In genomic region chr2:60880789-60881570, GRCm38 (mm10) we compare ENCODE assay signal across 8 mouse cellular contexts.
DNase-seq lines count a peak whose midpoint lies in the region; ATAC-seq lines count a peak whose summit lies in the region.

No protein-coding gene starts in this region.

- no peak overlapping the region for H3K27ac ChIP-seq in forebrain, embryonic 11.5 days (ENCODE audit: low read depth, low read length)
- H3K27ac ChIP-seq in lung, embryonic 16.5 days (ENCODE audit: low read length): peak overlapping the region; percentile 95

- H3K9me3 ChIP-seq in forebrain, embryonic 11.5 days (ENCODE audit: control insufficient read depth, low read length): no peaks in the 10 kb centered on the region
- H3K9me3 ChIP-seq in lung, embryonic 16.5 days (ENCODE audit: control insufficient read depth, low read length): no peaks in the 10 kb centered on the region

- peaks cover 2% of the 10 kb centered on the region; the same call in 1 of the 2 replicates for H3K4me1 ChIP-seq in forebrain, embryonic 11.5 days (replicated peaks; ENCODE audit: control insufficient read depth, insufficient read depth, low read length)
- peaks cover 64% of the 10 kb centered on the region for H3K4me1 ChIP-seq in lung, embryonic 16.5 days (replicated peaks; ENCODE audit: control insufficient read depth, insufficient read depth, low read length)

- ATAC-seq in forebrain, embryonic 11.5 days (replicated peaks; ENCODE audit: low FRiP score): peak; percentile 77
- peak; percentile 94 for ATAC-seq in lung, embryonic 16.5 days (ENCODE audit: low read depth)

- peaks cover 66% of the 10 kb centered on the region for H3K27me3 ChIP-seq in forebrain, embryonic 11.5 days (ENCODE audit: control insufficient read depth, insufficient read depth, low read length)
- no peaks in the 10 kb centered on the region for H3K27me3 ChIP-seq in lung, embryonic 16.5 days (ENCODE audit: control insufficient read depth, insufficient read depth, low read depth, low read length)

- H3K36me3 ChIP-seq in forebrain, embryonic 11.5 days (ENCODE audit: control insufficient read depth, insufficient read depth, low read length): no peaks in the 10 kb centered on the region
- H3K36me3 ChIP-seq in lung, embryonic 16.5 days (ENCODE audit: control insufficient read depth, insufficient read depth, low read length): no peaks in the 10 kb centered on the region

- peak overlapping the region; percentile 100 for H3K4me2 ChIP-seq in forebrain, embryonic 11.5 days (ENCODE audit: low read depth, low read length, severe bottlenecking)
- peak overlapping the region; percentile 83 for H3K4me2 ChIP-seq in lung, embryonic 16.5 days (ENCODE audit: low read depth, low read length)

- intact Hi-C loops in heart, postnatal 10 days (cut with DNase I): loop anchor here (2.0 to 5.0 kb wide), 2 partner anchors 69 to 82 kb away; partner anchors contain the start of gene Rbms1

- peak overlapping the region; percentile 69 for H3K4me3 ChIP-seq in forebrain, embryonic 11.5 days (ENCODE audit: low read depth, low read length)
- H3K4me3 ChIP-seq in lung, embryonic 16.5 days (ENCODE audit: low read length): peak overlapping the region; percentile 100

- DNase-seq in CD8-positive naive resting alpha-beta T cell, adult 2 months (ENCODE audit: low read depth in 2 of 2, low spot score in 2 of 2): peak; percentile 64 to 67
- DNase-seq in c-Kit-negative CD71-positive TER-119-positive erythroid progenitor cells, embryonic 14.5 days (ENCODE audit: low read depth, low spot score): peak; percentile 57
- DNase-seq in forebrain, embryonic 11.5 days (ENCODE audit: low spot score): peak; percentile 79
- DNase-seq in heart, postnatal 10 days: peak; percentile 73 to 84
- DNase-seq in kidney, postnatal 4 days: peak; percentile 79 to 86
- peak; percentile 69 for DNase-seq in ovary, adult 18-20 months (ENCODE audit: low spot score)
- DNase-seq in thymus, postnatal 0 days (ENCODE audit: low spot score): peak; percentile 72

- WGBS in forebrain, embryonic 11.5 days: 1% methylated on average over 49 of the region's 104 CpGs
- WGBS in lung, embryonic 16.5 days: 1% methylated on average over 46 of the region's 104 CpGs

- H3K9ac ChIP-seq in forebrain, embryonic 11.5 days (ENCODE audit: low read length): peak overlapping the region; percentile 68
- H3K9ac ChIP-seq in lung, embryonic 16.5 days (ENCODE audit: low read length): peak overlapping the region; percentile 100
